Mouse (Mus musculus) MEL (cell line): Measurements from ENCODE around the gene Dlgap1. TPM values are rescaled to one million over a fixed set of nuclear protein-coding genes. Genes with fewer than 3 reads are reported as not detected.

Experiments used
- DNase-seq: peaks from one replicate; pipeline ENCODE4 v3.0.0; 2011; ENCODE audit warnings: low read depth, low spot score
- H3K27ac ChIP-seq: 2 replicates; pipeline ENCODE4 v1.5.1; 2012; ENCODE audit warnings: low read depth, mild to moderate bottlenecking, control low read depth, low read length, moderate library complexity; ENCODE audit not compliant: control insufficient read depth
- H3K27me3 ChIP-seq, 2 experiments: fragments of 150-350 bp in 1 of 2; sonication (generic) in 1 of 2; 2 replicates each; pipeline ENCODE4 v1.6.1; 2012; ENCODE audit warnings: low read length in 2 of 2, mild to moderate bottlenecking in 2 of 2, improper control_type of control experiment in 1 of 2, moderate library complexity in 1 of 2; ENCODE audit not compliant: insufficient read depth in 2 of 2, control insufficient read depth in 1 of 2
- H3K36me3 ChIP-seq, 2 experiments: 2 replicates each; pipeline ENCODE4 v1.6.1; 2012 to 2014; ENCODE audit warnings: low read length in 2 of 2, improper control_type of control experiment in 1 of 2, inconsistent platforms in 1 of 2, mild to moderate bottlenecking in 1 of 2; ENCODE audit not compliant: insufficient read depth in 2 of 2, control insufficient read depth in 1 of 2
- H3K4me1 ChIP-seq, 2 experiments: fragments of 150-350 bp in 1 of 2; sonication (generic) in 1 of 2; 2 replicates each; pipeline ENCODE4 v1.6.1; 2012; ENCODE audit warnings: low read length in 2 of 2, improper control_type of control experiment in 1 of 2, mild to moderate bottlenecking in 1 of 2; ENCODE audit not compliant: insufficient read depth in 2 of 2, control insufficient read depth in 1 of 2
- H3K4me3 ChIP-seq, 2 experiments: fragments of 150-350 bp in 1 of 2; sonication (generic) in 1 of 2; 2 replicates each; pipeline ENCODE4 v1.5.1; 2012; ENCODE audit warnings: low read depth in 2 of 2, low read length in 2 of 2, mild to moderate bottlenecking in 2 of 2, moderate library complexity in 2 of 2, control low read depth in 1 of 2, improper control_type of control experiment in 1 of 2; ENCODE audit not compliant: control insufficient read depth in 1 of 2, insufficient read depth in 1 of 2
- H3K79me2 ChIP-seq: 2 replicates; pipeline ENCODE4 v1.6.1; 2012; ENCODE audit warnings: mild to moderate bottlenecking, low read length, moderate library complexity; ENCODE audit not compliant: control insufficient read depth, poor library complexity, insufficient read depth
- H3K9ac ChIP-seq: 2 replicates; pipeline ENCODE4 v1.6.1; 2012; ENCODE audit warnings: low read depth, mild to moderate bottlenecking, control low read depth, low read length, moderate library complexity; ENCODE audit not compliant: control insufficient read depth, poor library complexity, severe bottlenecking
- H3K9me3 ChIP-seq: fragments of 150-350 bp; sonication (generic); replicated peaks from 2 replicates; pipeline ENCODE4 v1.6.1; 2012; ENCODE audit warnings: mild to moderate bottlenecking, low read length, improper control_type of control experiment, moderate library complexity; ENCODE audit not compliant: insufficient read depth
- CHD2 ChIP-seq: IDR thresholded peaks from 2 replicates; pipeline ENCODE4 v1.6.1; 2011; ENCODE audit warnings: low read length, improper control_type of control experiment
- CTCF ChIP-seq, 3 experiments: IDR thresholded peaks in 2 of 3; conservative IDR thresholded peaks in 1 of 3; 2 replicates each; pipeline ENCODE4 v1.5.1; 2011 to 2012; ENCODE audit warnings: low read length in 3 of 3, low read depth in 2 of 3, mild to moderate bottlenecking in 2 of 3, improper control_type of control experiment in 1 of 3, inconsistent platforms in 1 of 3, mixed read lengths in 1 of 3, moderate library complexity in 1 of 3; ENCODE audit not compliant: control insufficient read depth in 1 of 3, insufficient read depth in 1 of 3, poor library complexity in 1 of 3, severe bottlenecking in 1 of 3
- ELF1 ChIP-seq: IDR thresholded peaks from 2 replicates; pipeline ENCODE4 v1.6.1; 2014; ENCODE audit warnings: low read depth, mild to moderate bottlenecking, inconsistent platforms, low read length, improper control_type of control experiment, moderate library complexity
- EP300 ChIP-seq, 2 experiments: IDR thresholded peaks; 2 replicates each; pipeline ENCODE4 v1.6.1; 2011; ENCODE audit warnings: improper control_type of control experiment in 2 of 2, low read length in 2 of 2, low read depth in 1 of 2, mild to moderate bottlenecking in 1 of 2
- GABPA ChIP-seq: IDR thresholded peaks from 2 replicates; pipeline ENCODE4 v1.6.1; 2012; ENCODE audit warnings: low read depth, mild to moderate bottlenecking, inconsistent platforms, low read length, improper control_type of control experiment, moderate library complexity
- JUND ChIP-seq: IDR thresholded peaks from 2 replicates; pipeline ENCODE4 v1.6.1; 2011; ENCODE audit warnings: low read depth, mild to moderate bottlenecking, improper control_type of control experiment, low read length
- KAT2A ChIP-seq: conservative IDR thresholded peaks from 2 replicates; pipeline ENCODE4 v1.6.1; 2012; ENCODE audit warnings: low read depth, low read length, improper control_type of control experiment, inconsistent platforms
- MAX ChIP-seq: IDR thresholded peaks from 2 replicates; pipeline ENCODE4 v1.6.1; 2011; ENCODE audit warnings: low read length, improper control_type of control experiment
- MXI1 ChIP-seq: IDR thresholded peaks from 2 replicates; pipeline ENCODE4 v1.6.1; 2011; ENCODE audit warnings: mild to moderate bottlenecking, low read depth, low read length, improper control_type of control experiment
- MYC ChIP-seq: IDR thresholded peaks from 2 replicates; pipeline ENCODE4 v1.6.1; 2011; ENCODE audit warnings: low read depth, mild to moderate bottlenecking, low read length, improper control_type of control experiment, moderate library complexity
- POLR2A ChIP-seq, 2 experiments: IDR thresholded peaks; 2 replicates each; pipeline ENCODE4 v1.6.1; 2011 to 2012; ENCODE audit warnings: low read length in 2 of 2, mild to moderate bottlenecking in 2 of 2, control low read depth in 1 of 2, improper control_type of control experiment in 1 of 2, low read depth in 1 of 2, moderate library complexity in 1 of 2; ENCODE audit not compliant: control insufficient read depth in 1 of 2, insufficient read depth in 1 of 2, poor library complexity in 1 of 2
- POLR2AphosphoS5 ChIP-seq: IDR thresholded peaks from 2 replicates; pipeline ENCODE4 v1.6.1; 2012; ENCODE audit warnings: low read depth, borderline replicate concordance, mild to moderate bottlenecking, inconsistent platforms, low read length, moderate library complexity, mixed read lengths
- RAD21 ChIP-seq: IDR thresholded peaks from 2 replicates; pipeline ENCODE4 v1.6.1; 2011; ENCODE audit warnings: mild to moderate bottlenecking, low read depth, low read length, improper control_type of control experiment
- RCOR1 ChIP-seq: IDR thresholded peaks from 2 replicates; pipeline ENCODE4 v1.6.1; 2012; ENCODE audit warnings: low read depth, mild to moderate bottlenecking, inconsistent platforms, low read length, improper control_type of control experiment
- SIN3A ChIP-seq: IDR thresholded peaks from 2 replicates; pipeline ENCODE4 v1.6.1; 2012; ENCODE audit warnings: low read length, improper control_type of control experiment, inconsistent platforms
- SMC3 ChIP-seq: IDR thresholded peaks from 2 replicates; pipeline ENCODE4 v1.6.1; 2011; ENCODE audit warnings: low read depth, low read length, improper control_type of control experiment
- TBP ChIP-seq: IDR thresholded peaks from 2 replicates; pipeline ENCODE4 v1.8.0; 2011; ENCODE audit warnings: low read depth, low read length, improper control_type of control experiment
- TCF12 ChIP-seq: IDR thresholded peaks from 2 replicates; pipeline ENCODE4 v1.6.1; 2014; ENCODE audit warnings: low read depth, mild to moderate bottlenecking, inconsistent platforms, low read length, improper control_type of control experiment, moderate library complexity
- UBTF ChIP-seq: IDR thresholded peaks from 2 replicates; pipeline ENCODE4 v1.6.1; 2012; ENCODE audit warnings: low read depth, mild to moderate bottlenecking, inconsistent platforms, low read length, improper control_type of control experiment, moderate library complexity, borderline replicate concordance; ENCODE audit not compliant: insufficient read depth
- USF1 ChIP-seq: IDR thresholded peaks from 2 replicates; pipeline ENCODE4 v1.6.1; 2014; ENCODE audit warnings: low read depth, mild to moderate bottlenecking, inconsistent platforms, low read length, improper control_type of control experiment, moderate library complexity
- ZC3H11A ChIP-seq: IDR thresholded peaks from 2 replicates; pipeline ENCODE4 v1.6.1; 2012; ENCODE audit warnings: low read depth, mild to moderate bottlenecking, inconsistent platforms, low read length, improper control_type of control experiment
- polyA plus RNA-seq, 2 experiments: library from polyadenylated mRNA; stranded (reverse) in 1 of 2; unstranded in 1 of 2; fragments of >175 nt in 1 of 2; fragments of >200 nt in 1 of 2; gene quantifications; 2 replicates each; pipeline versions ENCODE4 v1.2.1 to v1.2.4; 2012; ENCODE audit warnings: low replicate concordance in 2 of 2, low read depth in 1 of 2; ENCODE audit not compliant: insufficient read length in 2 of 2, insufficient read depth in 1 of 2, missing spikeins in 1 of 2
- total RNA-seq: library from RNA; depleted of rRNA; stranded (reverse); fragments of 300-350 nt; gene quantifications from 2 replicates; pipeline ENCODE4 v1.2.3, GENCODE M21; 2012

The Dlgap1 gene
- total and polyA plus RNA-seq, 3 experiments = 0.06 TPM; not detected in 2

- DNase-seq = no peak
- Histone ChIP-seq H3K79me2 (no peaks in the 10 kb centered on the region), H3K9me3 (no peaks in the 10 kb centered on the region), H3K4me3 (no peak overlapping the region), H3K4me1 (no peaks in the 10 kb centered on the region), H3K27ac (no peak overlapping the region), H3K27me3 (no peaks in the 10 kb centered on the region), H3K36me3 (no peaks in the 10 kb centered on the region), H3K9ac (no peak overlapping the region)
- TF ChIP-seq GABPA = no peak
- no peak for TF ChIP-seq CTCF (IDR thresholded peaks at IDR 0.05 in 2 of 3, conservative IDR thresholded peaks at IDR 0.05 in 1 of 3; ENCODE audit: control insufficient read depth in 1 of 3, insufficient read depth in 1 of 3, low read depth in 2 of 3, low read length in 3 of 3, poor library complexity in 1 of 3, severe bottlenecking in 1 of 3)
- no peak for TF ChIP-seq JUND
- no peak for TF ChIP-seq EP300 (IDR thresholded peaks at IDR 0.05; ENCODE audit: low read depth in 1 of 2, low read length in 2 of 2)
- no peak for TF ChIP-seq POLR2A (IDR thresholded peaks at IDR 0.05; ENCODE audit: control insufficient read depth in 1 of 2, insufficient read depth in 1 of 2, low read depth in 1 of 2, low read length in 2 of 2, poor library complexity in 1 of 2)
- no peak for TF ChIP-seq POLR2AphosphoS5
- TF ChIP-seq TCF12 = no peak
- no peak for TF ChIP-seq CHD2
- no peak for TF ChIP-seq RCOR1
- no peak for TF ChIP-seq UBTF
- no peak for TF ChIP-seq ELF1
- no peak for TF ChIP-seq MXI1
- TF ChIP-seq SIN3A = no peak
- TF ChIP-seq KAT2A = no peak
- TF ChIP-seq MYC = no peak
- no peak for TF ChIP-seq RAD21
These were observed 38.7 kb downstream of the Dlgap1 start for GRCm38 (mm10) chr17:70007607-70008006.

- Histone ChIP-seq H3K4me3 (no peak overlapping the region), H3K9ac (no peak overlapping the region), H3K4me1 (no peaks in the 10 kb centered on the region), H3K27me3 (no peaks in the 10 kb centered on the region), H3K27ac (no peak overlapping the region), H3K36me3 (no peaks in the 10 kb centered on the region), H3K79me2 (no peaks in the 10 kb centered on the region), H3K9me3 (no peaks in the 10 kb centered on the region)
- no peak for DNase-seq
- TF ChIP-seq ZC3H11A (no peak), TBP (no peak), USF1 (no peak), CTCF (IDR thresholded peaks at IDR 0.05 in 2 of 3, conservative IDR thresholded peaks at IDR 0.05 in 1 of 3; ENCODE audit: control insufficient read depth in 1 of 3, insufficient read depth in 1 of 3, low read depth in 2 of 3, low read length in 3 of 3, poor library complexity in 1 of 3, severe bottlenecking in 1 of 3) (no peak), MAX (no peak), SMC3 (no peak), CHD2 (no peak), RAD21 (no peak)
These were observed 47.6 kb downstream of the Dlgap1 start for GRCm38 (mm10) chr17:70016511-70016910.
